Mouse (Mus musculus): ENCODE results near the gene Sgcg.

Sgcg gene

GRCm38 (mm10) chr14:61226151-61226550 is 32.1 kb downstream of the Sgcg start:
- no peak overlapping the region for H3K4me3 ChIP-seq (replicated peaks; ENCODE audit: low read length)
- peaks cover 5% of the 10 kb centered on the region; the same call in 1 of the 2 replicates for H3K4me1 ChIP-seq (replicated peaks; ENCODE audit: low read depth, low read length)
- H3K27me3 ChIP-seq (ENCODE audit: insufficient read depth, low read length), result 0 out of 2 replicates have a peak, but pooled peaks cover 1% of the 10 kb centered on the region
- no peak for TF ChIP-seq CTCF (conservative IDR thresholded peaks at IDR 0.05; ENCODE audit: low read length)
- TF ChIP-seq POU5F1 (IDR thresholded peaks at IDR 0.05; ENCODE audit: borderline replicate concordance, low read length), result no peak
- TF ChIP-seq NANOG (IDR thresholded peaks at IDR 0.05; ENCODE audit: borderline replicate concordance, low read length), result no peak
- no peaks in the 10 kb centered on the region for H3K36me3 ChIP-seq (ENCODE audit: insufficient read depth, low read length)
- H3K9me3 ChIP-seq (ENCODE audit: low read length), result no peaks in the 10 kb centered on the region

GRCm38 (mm10) chr14:61224387-61225077 is 33.8 kb downstream of the Sgcg start:
- Histone ChIP-seq H3K36me3 (ENCODE audit: insufficient read depth, low read length) (no peaks in the 10 kb centered on the region), H3K9me3 (ENCODE audit: low read length) (no peaks in the 10 kb centered on the region), H3K27me3 (ENCODE audit: insufficient read depth, low read length) (0 out of 2 replicates have a peak, but pooled peaks cover 2% of the 10 kb centered on the region), H3K4me3 (replicated peaks; ENCODE audit: low read length) (no peak overlapping the region), H3K4me1 (replicated peaks; ENCODE audit: low read depth, low read length) (peaks cover 5% of the 10 kb centered on the region; the same call in 1 of the 2 replicates)
- no peak for TF ChIP-seq NANOG (IDR thresholded peaks at IDR 0.05; ENCODE audit: borderline replicate concordance, low read length)
- TF ChIP-seq CTCF (conservative IDR thresholded peaks at IDR 0.05; ENCODE audit: low read length), result no peak
- no peak for TF ChIP-seq POU5F1 (IDR thresholded peaks at IDR 0.05; ENCODE audit: borderline replicate concordance, low read length)

- Histone ChIP-seq H3K4me3 (replicated peaks; ENCODE audit: low read length) (no peak overlapping the region), H3K4me1 (replicated peaks; ENCODE audit: low read depth, low read length) (peaks cover 5% of the 10 kb centered on the region; the same call in 1 of the 2 replicates), H3K36me3 (ENCODE audit: insufficient read depth, low read length) (no peaks in the 10 kb centered on the region), H3K27me3 (ENCODE audit: insufficient read depth, low read length) (0 out of 2 replicates have a peak, but pooled peaks cover 2% of the 10 kb centered on the region), H3K9me3 (ENCODE audit: low read length) (no peaks in the 10 kb centered on the region)
- no peak for TF ChIP-seq NANOG (IDR thresholded peaks at IDR 0.05; ENCODE audit: borderline replicate concordance, low read length)
- no peak for TF ChIP-seq CTCF (conservative IDR thresholded peaks at IDR 0.05; ENCODE audit: low read length)
- TF ChIP-seq POU5F1 (IDR thresholded peaks at IDR 0.05; ENCODE audit: borderline replicate concordance, low read length), result no peak
Observed at GRCm38 (mm10) chr14:61223740-61224139, 34.5 kb downstream of the Sgcg start.

- Histone ChIP-seq H3K4me3 (replicated peaks; ENCODE audit: low read length) (no peak overlapping the region), H3K36me3 (ENCODE audit: insufficient read depth, low read length) (no peaks in the 10 kb centered on the region), H3K27me3 (ENCODE audit: insufficient read depth, low read length) (0 out of 2 replicates have a peak, but pooled peaks cover 2% of the 10 kb centered on the region), H3K9me3 (ENCODE audit: low read length) (no peaks in the 10 kb centered on the region), H3K4me1 (replicated peaks; ENCODE audit: low read depth, low read length) (peaks cover 5% of the 10 kb centered on the region; the same call in 1 of the 2 replicates)
- TF ChIP-seq POU5F1 (IDR thresholded peaks at IDR 0.05; ENCODE audit: borderline replicate concordance, low read length) (no peak), CTCF (conservative IDR thresholded peaks at IDR 0.05; ENCODE audit: low read length) (no peak), NANOG (IDR thresholded peaks at IDR 0.05; ENCODE audit: borderline replicate concordance, low read length) (no peak)
Observed at GRCm38 (mm10) chr14:61222506-61222905, 35.8 kb downstream of the Sgcg start.

- TF ChIP-seq NANOG (IDR thresholded peaks at IDR 0.05; ENCODE audit: borderline replicate concordance, low read length) (no peak), POU5F1 (IDR thresholded peaks at IDR 0.05; ENCODE audit: borderline replicate concordance, low read length) (no peak), CTCF (conservative IDR thresholded peaks at IDR 0.05; ENCODE audit: low read length) (no peak)
- no peaks in the 10 kb centered on the region for H3K9me3 ChIP-seq (ENCODE audit: low read length)
- H3K4me3 ChIP-seq (replicated peaks; ENCODE audit: low read length), result no peak overlapping the region
- no peaks in the 10 kb centered on the region for H3K36me3 ChIP-seq (ENCODE audit: insufficient read depth, low read length)
- H3K27me3 ChIP-seq (ENCODE audit: insufficient read depth, low read length), result 0 out of 2 replicates have a peak, but pooled peaks cover 2% of the 10 kb centered on the region
- peaks cover 2% of the 10 kb centered on the region; the same call in 1 of the 2 replicates for H3K4me1 ChIP-seq (replicated peaks; ENCODE audit: low read depth, low read length)
Observed at GRCm38 (mm10) chr14:61221166-61221565, 37.1 kb downstream of the Sgcg start.

- peaks cover 44% of the 10 kb centered on the region for H3K36me3 ChIP-seq (ENCODE audit: insufficient read depth, low read length)
- TF ChIP-seq CTCF (conservative IDR thresholded peaks at IDR 0.05; ENCODE audit: low read length) (no peak), POU5F1 (IDR thresholded peaks at IDR 0.05; ENCODE audit: borderline replicate concordance, low read length) (no peak), NANOG (IDR thresholded peaks at IDR 0.05; ENCODE audit: borderline replicate concordance, low read length) (no peak)
- no peaks in the 10 kb centered on the region for H3K4me1 ChIP-seq (replicated peaks; ENCODE audit: low read depth, low read length)
- H3K4me3 ChIP-seq (replicated peaks; ENCODE audit: low read length), result no peak overlapping the region
- H3K9me3 ChIP-seq (ENCODE audit: low read length), result no peaks in the 10 kb centered on the region
- H3K27me3 ChIP-seq (ENCODE audit: insufficient read depth, low read length), result no peaks in the 10 kb centered on the region
Observed at GRCm38 (mm10) chr14:61211754-61212153, 46.5 kb downstream of the Sgcg start.

GRCm38 (mm10) chr14:61210111-61210510 is 48.2 kb downstream of the Sgcg start:
- no peaks in the 10 kb centered on the region for H3K9me3 ChIP-seq (ENCODE audit: low read length)
- no peak overlapping the region for H3K4me3 ChIP-seq (replicated peaks; ENCODE audit: low read length)
- H3K27me3 ChIP-seq (ENCODE audit: insufficient read depth, low read length), result no peaks in the 10 kb centered on the region
- H3K36me3 ChIP-seq (ENCODE audit: insufficient read depth, low read length), result peaks cover 55% of the 10 kb centered on the region
- H3K4me1 ChIP-seq (replicated peaks; ENCODE audit: low read depth, low read length), result no peaks in the 10 kb centered on the region
- TF ChIP-seq POU5F1 (IDR thresholded peaks at IDR 0.05; ENCODE audit: borderline replicate concordance, low read length), result no peak
- no peak for TF ChIP-seq CTCF (conservative IDR thresholded peaks at IDR 0.05; ENCODE audit: low read length)
- TF ChIP-seq NANOG (IDR thresholded peaks at IDR 0.05; ENCODE audit: borderline replicate concordance, low read length), result no peak

- TF ChIP-seq CTCF (conservative IDR thresholded peaks at IDR 0.05; ENCODE audit: low read length) (no peak), POU5F1 (IDR thresholded peaks at IDR 0.05; ENCODE audit: borderline replicate concordance, low read length) (no peak), NANOG (IDR thresholded peaks at IDR 0.05; ENCODE audit: borderline replicate concordance, low read length) (no peak)
- H3K27me3 ChIP-seq (ENCODE audit: insufficient read depth, low read length), result no peaks in the 10 kb centered on the region
- H3K4me1 ChIP-seq (replicated peaks; ENCODE audit: low read depth, low read length), result peaks cover 6% of the 10 kb centered on the region; the same call in 1 of the 2 replicates
- H3K36me3 ChIP-seq (ENCODE audit: insufficient read depth, low read length), result peaks cover 58% of the 10 kb centered on the region
- H3K9me3 ChIP-seq (ENCODE audit: low read length), result no peaks in the 10 kb centered on the region
- no peak overlapping the region for H3K4me3 ChIP-seq (replicated peaks; ENCODE audit: low read length)
Observed at GRCm38 (mm10) chr14:61194416-61194815, 63.9 kb downstream of the Sgcg start.
